Mouse (Mus musculus): ENCODE measurements at regions not wholly inside any gene's neighbourhood (a gene's known extent, or its start where the extent isn't known, plus 50 kb on each side); places are given as distances from the start of the nearest gene placed in this dataset.

DNA sequence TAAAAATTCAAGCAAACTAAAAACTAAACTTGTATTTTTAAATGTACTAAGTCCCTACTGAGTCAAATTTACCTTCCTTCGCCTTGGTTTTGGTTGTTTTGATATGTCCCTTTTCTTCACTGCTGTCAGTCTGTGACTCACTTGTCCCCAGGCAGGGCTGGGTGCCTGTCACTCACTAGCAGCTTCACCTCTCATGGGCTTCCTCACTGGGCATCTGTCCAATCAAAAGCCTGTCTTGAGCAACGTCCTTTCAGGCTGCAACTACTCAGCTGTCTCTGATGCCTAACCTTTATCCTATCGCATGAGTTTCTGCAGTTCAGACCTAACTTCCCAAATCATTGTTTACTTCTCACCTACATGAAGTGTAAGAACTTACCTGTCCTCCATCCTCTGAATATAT, 61.2 kb upstream of the Ptchd3 start:
- no peak for DNase-seq

DNA sequence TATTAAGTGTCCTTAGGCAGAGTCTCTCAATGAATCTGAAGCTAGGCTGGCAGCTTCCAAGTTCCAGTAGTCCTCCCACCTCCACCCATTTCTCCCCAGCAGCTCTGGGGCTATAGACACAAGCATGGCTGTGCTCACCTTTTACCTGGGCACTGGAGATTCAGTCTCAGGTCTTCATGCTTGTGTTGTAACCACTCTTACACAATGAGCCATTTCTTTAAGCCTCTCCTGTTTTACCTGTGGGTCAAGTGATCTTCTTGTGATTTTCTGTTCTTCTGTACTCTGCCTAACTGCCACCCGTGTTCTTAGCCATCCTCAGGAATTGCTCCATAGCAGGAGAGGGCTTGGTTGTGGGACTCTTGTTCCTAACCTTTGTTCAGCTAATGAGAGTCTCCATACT, 60.0 kb upstream of the Ptchd3 start:
- DNase-seq: no peak

DNA sequence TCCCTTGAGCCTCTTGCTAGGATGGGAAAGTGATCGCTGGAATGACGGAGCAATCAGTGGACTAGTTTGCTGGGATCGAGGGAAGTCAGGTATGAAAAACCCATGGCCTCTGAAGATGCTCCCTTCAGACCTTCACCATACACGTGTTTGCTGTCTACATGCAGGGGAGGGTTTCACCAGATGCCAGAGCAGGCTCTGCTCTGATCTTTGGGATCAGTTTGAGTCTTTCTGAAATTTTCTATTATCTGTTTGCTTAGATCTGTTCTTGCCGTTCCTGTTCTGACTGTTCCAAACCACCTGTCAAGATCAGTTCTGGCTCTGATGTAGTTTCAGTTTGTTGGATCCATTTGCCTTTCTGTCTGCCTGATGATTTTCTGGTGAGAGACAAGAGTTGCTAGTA, 53.1 kb upstream of the Ptchd3 start:
- DNase-seq: no peak

DNA sequence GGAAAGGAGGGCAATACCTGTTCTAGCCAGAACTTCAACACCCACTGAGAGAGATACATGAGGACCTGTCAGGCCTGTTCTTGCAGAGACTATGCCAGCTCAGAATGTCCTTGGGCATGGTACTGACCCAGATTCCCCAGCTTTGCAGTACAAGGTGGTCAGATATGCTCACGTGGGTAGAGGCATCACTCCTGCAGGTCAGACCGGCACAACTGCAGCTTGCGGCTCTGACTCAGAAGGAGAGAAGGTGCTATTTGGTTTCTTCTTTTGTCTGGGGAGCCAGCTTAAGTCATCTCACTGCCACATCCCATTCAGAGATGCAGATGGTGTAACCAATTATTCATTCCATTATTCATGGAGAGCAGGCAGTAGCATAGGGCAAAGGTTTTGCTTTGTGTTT, 52.5 kb upstream of the Ptchd3 start:
- DNase-seq: peak; percentile 5
